Mouse (Mus musculus) midbrain, embryonic 12.5 days (tissue): ENCODE results near the gene Bcat1. TPM values are rescaled to one million over a fixed set of nuclear protein-coding genes. Genes with fewer than 3 reads are reported as not detected.
A peak's percentile ranks its signal among the peaks of the same experiment; 100 is the strongest.

Source experiments
- ATAC-seq: fragments of 200-750 bp; cut with Nextera tagmentation; 2 replicates; pipeline ENCODE4 v1.8.0; 2017; ENCODE audit warnings: low read depth, moderate TSS enrichment, moderate library complexity; ENCODE audit not compliant: low FRiP score
- H3K27ac ChIP-seq: fragments of 300-500 bp; sonication (generic); replicated peaks from 2 replicates; pipeline ENCODE4 v1.5.1; 2016; ENCODE audit warnings: mild to moderate bottlenecking
- H3K27me3 ChIP-seq: fragments of 300-500 bp; sonication (generic); 2 replicates; pipeline ENCODE4 v1.6.1; 2016; ENCODE audit warnings: mild to moderate bottlenecking
- H3K36me3 ChIP-seq: fragments of 300-500 bp; sonication (generic); 2 replicates; pipeline ENCODE4 v1.6.1; 2016
- H3K4me1 ChIP-seq: fragments of 300-500 bp; sonication (generic); 2 replicates; pipeline ENCODE4 v1.6.1; 2016
- H3K4me2 ChIP-seq: fragments of 300-500 bp; sonication (generic); replicated peaks from 2 replicates; pipeline ENCODE4 v1.6.1; 2016; ENCODE audit warnings: mild to moderate bottlenecking, moderate library complexity
- H3K4me3 ChIP-seq: fragments of 300-500 bp; sonication (generic); 2 replicates; pipeline ENCODE4 v1.5.1; 2016; ENCODE audit warnings: mild to moderate bottlenecking
- H3K9ac ChIP-seq: fragments of 300-500 bp; sonication (generic); replicated peaks from 2 replicates; pipeline ENCODE4 v1.6.1; 2016; ENCODE audit warnings: mild to moderate bottlenecking, moderate library complexity
- H3K9me3 ChIP-seq: fragments of 300-500 bp; sonication (generic); 2 replicates; pipeline ENCODE4 v1.6.1; 2016; ENCODE audit warnings: mild to moderate bottlenecking
- WGBS: fragments of 180-500 bp; shearing (Covaris S2); methylation state at CpG from one replicate; pipeline ENCODE4 v1.1.7; 2016; 5-methylcytosine and 5-hydroxymethylcytosine counted together
- polyA plus RNA-seq: library from polyadenylated mRNA; unstranded; fragments of >200 nt; fragmentation: Nextera tagmentation; extraction: Ambion mirVana; gene quantifications from 2 replicates; pipeline ENCODE4 v1.2.1, GENCODE M21; 2016

Bcat1 gene
- polyA plus RNA-seq, 1 experiment from 2014 or later: 107 TPM

GRCm38 (mm10) chr6:144952885-144953284 is 123.1 kb downstream of the Bcat1 start:
- no peak for ATAC-seq
- no peaks in the 10 kb centered on the region for H3K27me3 ChIP-seq
- H3K4me3 ChIP-seq: no peak overlapping the region
- H3K9me3 ChIP-seq: no peaks in the 10 kb centered on the region
- H3K27ac ChIP-seq: no peak overlapping the region
- H3K36me3 ChIP-seq: no peaks in the 10 kb centered on the region
- no peak overlapping the region for H3K4me2 ChIP-seq
- H3K9ac ChIP-seq: no peak overlapping the region
- H3K4me1 ChIP-seq: no peaks in the 10 kb centered on the region; the same call in 1 of the 2 replicates
- 90% methylated on average over 6 of the region's 6 CpGs for WGBS

GRCm38 (mm10) chr6:144944435-144945365 is 131.3 kb downstream of the Bcat1 start:
- WGBS: 35% methylated on average over 10 of the region's 10 CpGs
- Histone ChIP-seq H3K36me3 (no peaks in the 10 kb centered on the region), H3K4me2 (no peak overlapping the region; the same call in 1 of the 2 replicates), H3K9ac (no peak overlapping the region), H3K4me3 (no peak overlapping the region), H3K4me1 (peaks cover 22% of the 10 kb centered on the region), H3K27ac (peak overlapping the region; percentile 35; the same call in 1 of the 2 replicates), H3K27me3 (no peaks in the 10 kb centered on the region), H3K9me3 (no peaks in the 10 kb centered on the region)
- peak; percentile 86 for ATAC-seq

Other genes with a start within 250 kb of the Bcat1 start
- 1.1 TPM in 2 replicates for gene Lrmp, start 39.5 kb upstream of the Bcat1 start, polyA plus RNA-seq
- gene Casc1, start 134.8 kb upstream of the Bcat1 start, polyA plus RNA-seq: 0.70 and 0.88 TPM in 2 replicates
- gene Etfrf1, start 134.9 kb upstream of the Bcat1 start, polyA plus RNA-seq: 39.4 and 41.0 TPM in 2 replicates
- gene Kras, start 174.1 kb upstream of the Bcat1 start, polyA plus RNA-seq: 117 and 121 TPM in 2 replicates